8 mouse cellular contexts compared by ENCODE assay signal in genomic region chr14:57104106-57105023, GRCm38 (mm10). TPM values are rescaled to one million over a fixed set of nuclear protein-coding genes. Genes with fewer than 3 reads are reported as not detected.
DNase-seq lines count a peak whose midpoint lies in the region; ATAC-seq and TF ChIP-seq lines count a peak whose summit lies in the region.

Gene Gjb2 (minus strand): TSS chr14:57104702.

- H3K27ac ChIP-seq in embryonic facial prominence, embryonic 10.5 days (replicated peaks): peak within 1 kb of the TSS; percentile 59
- H3K27ac ChIP-seq in hindbrain, embryonic 11.5 days (ENCODE audit: low read depth, low read length): no peak within 1 kb of the TSS
- H3K27ac ChIP-seq in lung, postnatal 0 days (ENCODE audit: low read length): no peak within 1 kb of the TSS

- peaks cover 89% of the 10 kb centered on the region for H3K27me3 ChIP-seq in embryonic facial prominence, embryonic 10.5 days (replicated peaks; ENCODE audit: low read depth, poor library complexity, severe bottlenecking)
- peaks cover 53% of the 10 kb centered on the region for H3K27me3 ChIP-seq in hindbrain, embryonic 11.5 days (ENCODE audit: control insufficient read depth, insufficient read depth, low read length)
- H3K27me3 ChIP-seq in lung, postnatal 0 days (replicated peaks; ENCODE audit: insufficient read depth, low read length): peaks cover 36% of the 10 kb centered on the region

- peak; percentile 56 for ATAC-seq in hindbrain, embryonic 11.5 days (ENCODE audit: low FRiP score)
- ATAC-seq in lung, postnatal 0 days: peak; percentile 86
- no peak for ATAC-seq in monocyte, adult 5-6 weeks (replicated peaks; ENCODE audit: insufficient number of reproducible peaks, low FRiP score, low TSS enrichment, poor library complexity, severe bottlenecking)

- H3K36me3 ChIP-seq in embryonic facial prominence, embryonic 10.5 days (replicated peaks): no peaks in the 10 kb centered on the region
- no peaks in the 10 kb centered on the region for H3K36me3 ChIP-seq in hindbrain, embryonic 11.5 days (ENCODE audit: control insufficient read depth, insufficient read depth, low read length)
- no peaks in the 10 kb centered on the region for H3K36me3 ChIP-seq in lung, postnatal 0 days (ENCODE audit: insufficient read depth, low read length)

- TF ChIP-seq EP300 in lung, postnatal 0 days (IDR thresholded peaks at IDR 0.05): no peak

- peak within 1 kb of the TSS; percentile 8; the same call in 1 of the 2 replicates for H3K9ac ChIP-seq in hindbrain, embryonic 11.5 days (ENCODE audit: low read depth, low read length)
- peak within 1 kb of the TSS; percentile 30; the same call in 1 of the 2 replicates for H3K9ac ChIP-seq in lung, postnatal 0 days (replicated peaks; ENCODE audit: low read depth)

- peak; percentile 10 to 20 for DNase-seq in spleen, postnatal 10 days (ENCODE audit: low spot score in 2 of 2)
- DNase-seq in spleen, postnatal 14 days (ENCODE audit: low spot score in 2 of 2): no peak
- peak; percentile 69 for DNase-seq in embryonic facial prominence, embryonic 10.5 days (ENCODE audit: low spot score)
- peak; percentile 67 for DNase-seq in hindbrain, embryonic 11.5 days (ENCODE audit: low spot score)
- peak; percentile 6 for DNase-seq in layer of hippocampus, adult 9-11 months
- DNase-seq in lung, postnatal 0 days (ENCODE audit: low spot score): peak; percentile 80
- DNase-seq in retina, postnatal 1 day: peak; percentile 58

- TF ChIP-seq CTCF in lung, postnatal 0 days (IDR thresholded peaks at IDR 0.05): peak; percentile 46

- no peaks in the 10 kb centered on the region for H3K9me3 ChIP-seq in embryonic facial prominence, embryonic 10.5 days
- H3K9me3 ChIP-seq in hindbrain, embryonic 11.5 days (ENCODE audit: control insufficient read depth, low read length): no peaks in the 10 kb centered on the region
- H3K9me3 ChIP-seq in lung, postnatal 0 days (ENCODE audit: low read length): no peaks in the 10 kb centered on the region

- peak within 1 kb of the TSS; percentile 98 for H3K4me2 ChIP-seq in hindbrain, embryonic 11.5 days (replicated peaks; ENCODE audit: low read depth, low read length)
- peak within 1 kb of the TSS; percentile 100 for H3K4me2 ChIP-seq in lung, postnatal 0 days (replicated peaks; ENCODE audit: low read depth, low read length)

- peaks cover 27% of the 10 kb centered on the region for H3K4me1 ChIP-seq in embryonic facial prominence, embryonic 10.5 days
- H3K4me1 ChIP-seq in hindbrain, embryonic 11.5 days (replicated peaks; ENCODE audit: control insufficient read depth, insufficient read depth, low read length): peaks cover 2% of the 10 kb centered on the region; the same call in 1 of the 2 replicates
- no peaks in the 10 kb centered on the region for H3K4me1 ChIP-seq in lung, postnatal 0 days (ENCODE audit: insufficient read depth, low read depth, low read length)

- under 1% methylated on average over 101 of the region's 101 CpGs for WGBS in embryonic facial prominence, embryonic 10.5 days
- WGBS in hindbrain, embryonic 11.5 days: 1% methylated on average over 77 of the region's 101 CpGs
- WGBS in lung, postnatal 0 days: under 1% methylated on average over 88 of the region's 101 CpGs

- peak within 1 kb of the TSS; percentile 72 for H3K4me3 ChIP-seq in embryonic facial prominence, embryonic 10.5 days
- H3K4me3 ChIP-seq in hindbrain, embryonic 11.5 days (ENCODE audit: low read depth, low read length): peak within 1 kb of the TSS; percentile 48
- H3K4me3 ChIP-seq in lung, postnatal 0 days (ENCODE audit: low read depth, low read length): peak within 1 kb of the TSS; percentile 62

RNA-seq across cellular contexts. Expression of gene Gjb2, which starts in this region (rescaled TPM):
- 5.8 and 10.0 TPM in 2 replicates for polyA plus RNA-seq in embryonic facial prominence, embryonic 10.5 days (2016; fragmentation: Nextera tagmentation; extraction: Ambion mirVana)
- 21.1 and 34.3 TPM in 2 replicates for polyA plus RNA-seq in hindbrain, embryonic 11.5 days (2014; fragmentation: Nextera tagmentation; extraction: Ambion mirVana)
- 1.1 and 1.4 TPM in 2 replicates for polyA plus RNA-seq in lung, postnatal 0 days (2015; fragmentation: Nextera tagmentation; extraction: Ambion mirVana)
- total RNA-seq in monocyte, adult 5-6 weeks (2017): 8.2 to 9.6 TPM (median 9.0 TPM) in 3 replicates

Comparison
In these comparisons a context has a peak if more than half of its experiments do, and no peak if none do; other contexts are left out.
1. DNase-seq: peak in spleen, postnatal 10 days (2 of 2), embryonic facial prominence, embryonic 10.5 days (single experiment), hindbrain, embryonic 11.5 days (single experiment), layer of hippocampus, adult 9-11 months (single experiment), lung, postnatal 0 days (single experiment) and retina, postnatal 1 day (single experiment); none in spleen, postnatal 14 days (0 of 2).
2. Peak in every context shown above with its lines, with median percentiles within 50 percentile points of each other: H3K4me3 ChIP-seq.